Mouse (Mus musculus): ENCODE measurements around the gene Alox5. TPM values are rescaled to one million over a fixed set of nuclear protein-coding genes. Genes with fewer than 3 reads are reported as not detected.

The Alox5 gene
- polyA plus RNA-seq (2021; fragmentation: Nextera tagmentation): 0.67 and 0.70 TPM in 2 replicates
- long read RNA-seq, experiment 1: 0 reads
- long read RNA-seq, experiment 2: 0 reads

DNA sequence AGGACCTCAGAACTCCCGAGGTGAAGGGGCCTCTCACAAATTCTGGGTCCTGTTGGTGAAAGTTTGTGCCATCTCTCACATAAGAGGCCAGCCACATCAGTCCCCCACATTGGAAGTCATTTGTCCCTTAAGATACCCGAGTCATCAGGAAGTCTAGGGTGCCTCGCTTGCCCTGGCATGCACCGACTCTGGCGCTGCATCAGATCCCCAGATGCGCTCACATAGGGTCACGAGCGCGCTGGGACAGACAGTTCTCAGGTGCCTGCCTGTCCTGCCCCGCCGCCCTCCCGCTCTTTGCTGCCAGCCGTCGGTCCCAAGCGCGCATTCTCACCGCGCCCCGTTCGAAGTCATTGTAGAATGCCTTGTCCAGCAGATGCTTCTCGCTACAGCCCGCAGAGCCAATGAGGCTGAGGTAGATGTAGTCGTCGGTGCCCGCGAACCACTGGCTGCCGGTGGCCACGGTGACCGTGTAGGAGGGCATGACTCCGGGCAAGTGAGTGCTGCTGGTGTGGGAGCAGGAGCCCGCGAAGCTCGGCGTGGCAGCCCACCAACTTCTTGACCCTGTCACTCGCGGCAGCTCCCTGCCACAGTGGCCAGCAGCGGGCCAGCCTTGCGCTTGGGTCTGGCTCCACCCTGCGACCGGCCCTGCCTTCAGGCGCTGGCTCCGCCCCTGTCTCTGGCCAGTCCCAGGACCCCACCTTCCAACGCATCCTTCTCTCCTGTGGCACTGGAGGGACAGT is at the start of gene Alox5:
TSS of gene Alox5 (minus strand) at position 635 of the 740 bp plus-strand sequence.

GRCm38 (mm10) chr6:116506302-116507003 is 45.5 kb upstream of the Alox5 start, which contains the start of gene Olfr212:
Gene Olfr212 (plus strand): TSS chr6:116506516.

GRCm38 (mm10) chr6:116488791-116489190 is 27.8 kb upstream of the Alox5 start, which contains the start of gene Olfr211:
Gene Olfr211 (plus strand): TSS chr6:116489091.

Other genes starting within 250 kb of the Alox5 start
- gene Zfand4, start 197.0 kb downstream of the Alox5 start, polyA plus RNA-seq (2021; fragmentation: Nextera tagmentation): 1.4 and 1.9 TPM in 2 replicates
- 16.6 and 18.8 TPM in 2 replicates for gene March8, start 123.2 kb downstream of the Alox5 start, polyA plus RNA-seq (2021; fragmentation: Nextera tagmentation)
- gene Olfr211, start 27.9 kb upstream of the Alox5 start, polyA plus RNA-seq (2021; fragmentation: Nextera tagmentation): not detected in 2 replicates
- not detected in 2 replicates for gene Olfr212, start 45.3 kb upstream of the Alox5 start, polyA plus RNA-seq (2021; fragmentation: Nextera tagmentation)
- not detected in 2 replicates for gene Olfr213, start 77.3 kb upstream of the Alox5 start, polyA plus RNA-seq (2021; fragmentation: Nextera tagmentation)
- 0.51 and 0.60 TPM in 2 replicates for gene Gm5580, start 90.0 kb upstream of the Alox5 start, polyA plus RNA-seq (2021; fragmentation: Nextera tagmentation)
- not detected in 2 replicates for gene Olfr214, start 93.1 kb upstream of the Alox5 start, polyA plus RNA-seq (2021; fragmentation: Nextera tagmentation)
- gene Olfr215, start 123.0 kb upstream of the Alox5 start, polyA plus RNA-seq (2021; fragmentation: Nextera tagmentation): not detected in 2 replicates
- gene Zfp422, start 167.8 kb upstream of the Alox5 start, polyA plus RNA-seq (2021; fragmentation: Nextera tagmentation): 20.9 and 22.3 TPM in 2 replicates
- gene Depp1, start 189.4 kb upstream of the Alox5 start, polyA plus RNA-seq (2021; fragmentation: Nextera tagmentation): 0.64 and 1.1 TPM in 2 replicates
- gene Rassf4, start 212.8 kb upstream of the Alox5 start, polyA plus RNA-seq (2021; fragmentation: Nextera tagmentation): 4.7 and 5.8 TPM in 2 replicates

Measured in layer of hippocampus, adult 6 months (tissue).